Mouse (Mus musculus) adrenal gland, adult 8-10 months (tissue): Measurements from ENCODE around the gene Strip1. TPM values are rescaled to one million over a fixed set of nuclear protein-coding genes. Genes with fewer than 3 reads are reported as not detected.

Experiments
- DNase-seq: peaks from one replicate; pipeline ENCODE4 v3.0.0; 2022
- total RNA-seq, 4 experiments: library from RNA; stranded (reverse); gene quantifications; 2 replicates each; pipeline ENCODE4 v1.2.4; 2022

Gene Strip1
- total RNA-seq, 4 experiments from 2014 or later = 30.1 to 40.2 (median 36.0) TPM

DNA sequence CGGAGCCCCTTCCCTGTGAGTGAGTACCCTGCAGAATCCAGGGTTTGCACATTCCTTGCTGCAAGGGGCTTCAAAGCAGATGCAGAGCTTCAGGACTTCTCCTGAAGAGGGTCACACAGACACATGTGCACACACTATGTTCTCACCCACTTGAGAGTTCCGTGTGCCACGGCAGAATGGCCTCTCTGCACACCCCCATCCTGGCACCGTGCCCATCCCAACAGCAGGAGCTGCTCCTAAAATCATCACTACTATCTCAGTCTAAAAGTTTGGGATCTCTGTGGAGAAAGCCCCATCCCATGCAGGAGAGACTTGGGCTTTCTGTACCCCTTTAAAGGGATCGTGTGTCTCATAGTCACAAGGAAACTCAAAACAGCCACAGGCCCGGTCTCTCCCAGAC, 45.0 kb downstream of the Strip1 start:
- DNase-seq = no peak

GRCm38 (mm10) chr3:107583893-107584292, 47.6 kb downstream of the Strip1 start:
- DNase-seq = no peak

DNA sequence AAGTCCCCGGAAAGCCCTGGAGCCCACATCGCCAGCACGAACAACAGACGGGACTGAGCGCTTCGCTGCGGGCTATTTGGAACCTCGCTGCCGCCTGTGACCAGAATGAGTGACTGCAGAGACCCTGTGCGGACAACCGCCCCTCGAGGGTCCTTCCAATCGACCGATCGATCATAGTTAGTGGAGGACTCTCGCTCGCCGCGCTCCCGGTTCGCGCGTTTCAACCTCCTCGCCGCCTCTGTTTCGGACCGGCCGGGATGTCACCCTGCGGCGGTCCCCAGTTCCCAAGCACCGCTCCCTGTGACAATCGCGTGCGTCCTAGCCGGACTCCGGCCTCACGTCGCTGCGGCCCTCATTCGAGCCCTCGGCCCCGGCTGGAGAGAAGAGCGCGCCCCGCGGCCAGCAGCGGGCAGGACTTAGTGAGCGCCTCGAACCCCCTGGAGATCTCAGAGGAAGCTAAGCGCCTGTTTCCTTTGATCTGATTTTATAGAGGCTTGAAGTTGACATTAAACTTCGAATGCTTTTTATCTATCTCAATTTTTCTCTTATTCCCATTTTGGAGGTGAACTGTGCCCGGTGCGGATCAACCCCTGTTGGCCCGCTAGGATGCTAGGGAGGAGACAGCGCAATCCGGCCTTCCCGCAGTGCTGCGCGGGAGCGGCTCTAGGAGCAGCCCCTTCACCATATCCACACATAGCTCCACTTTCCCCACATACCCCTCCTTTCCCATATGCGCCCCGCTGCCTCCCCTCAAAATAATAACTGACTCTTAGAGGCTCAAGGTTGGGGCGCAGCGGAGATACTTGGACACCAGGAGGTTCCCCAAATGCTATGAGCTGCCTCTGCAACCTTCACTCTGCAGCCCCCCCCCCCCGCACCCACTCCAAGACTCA, 48.4 kb downstream of the Strip1 start:
- no peak for DNase-seq

- no peak for DNase-seq
These were observed 49.2 kb downstream of the Strip1 start for GRCm38 (mm10) chr3:107582130-107582874.

GRCm38 (mm10) chr3:107581103-107582010, 50.1 kb downstream of the Strip1 start:
- no peak for DNase-seq

- DNase-seq = no peak
These were observed 52.0 kb downstream of the Strip1 start for GRCm38 (mm10) chr3:107579466-107579865.

GRCm38 (mm10) chr3:107577810-107578390, 53.6 kb downstream of the Strip1 start:
- DNase-seq = no peak

GRCm38 (mm10) chr3:107576807-107577206, 54.7 kb downstream of the Strip1 start:
- no peak for DNase-seq

DNA sequence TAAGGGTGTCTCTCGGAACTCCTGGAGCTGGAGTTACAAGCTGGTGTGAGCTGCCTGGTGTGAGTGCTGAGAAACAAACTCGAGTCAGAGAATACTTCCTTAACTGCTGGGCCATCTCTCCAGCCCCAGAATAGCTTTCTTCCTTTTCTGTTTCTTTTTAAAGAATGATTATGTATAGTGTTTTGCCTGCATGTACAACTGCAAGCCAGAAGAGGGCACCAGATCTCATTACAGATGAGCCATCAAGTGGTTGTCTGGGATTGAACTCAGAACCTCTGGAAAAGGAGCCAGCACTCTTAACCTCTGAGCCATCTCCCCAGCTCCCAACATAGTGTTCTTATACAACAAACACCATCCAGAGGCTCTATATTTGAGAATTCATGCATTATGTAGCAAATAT, 60.3 kb downstream of the Strip1 start:
- DNase-seq = no peak

- no peak for DNase-seq
These were observed 62.8 kb downstream of the Strip1 start for GRCm38 (mm10) chr3:107568721-107569120.

- DNase-seq = no peak
These were observed 63.7 kb downstream of the Strip1 start for GRCm38 (mm10) chr3:107567766-107568165.

- no peak for DNase-seq
These were observed 66.2 kb downstream of the Strip1 start for GRCm38 (mm10) chr3:107565331-107565730.

DNA sequence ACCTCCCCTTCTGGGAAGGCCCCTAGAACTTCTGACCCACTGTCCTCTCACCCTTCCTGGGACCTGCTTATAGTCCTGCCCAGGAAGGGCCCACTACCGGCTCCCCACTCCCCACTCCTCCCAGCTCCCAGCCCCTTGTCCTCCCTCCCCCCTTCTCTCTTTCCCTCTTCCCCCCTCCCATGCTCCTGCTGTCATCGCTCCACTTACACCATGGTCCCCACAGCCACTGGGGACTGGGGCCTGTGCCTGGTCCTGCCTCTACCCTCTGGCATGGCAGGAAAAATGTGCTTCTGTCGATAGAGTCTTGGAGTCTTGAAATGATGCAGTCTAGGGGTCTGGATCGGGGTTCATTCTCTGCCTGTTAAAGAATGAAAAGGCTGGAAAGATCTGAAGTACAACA, 67.6 kb downstream of the Strip1 start:
- no peak for DNase-seq

DNA sequence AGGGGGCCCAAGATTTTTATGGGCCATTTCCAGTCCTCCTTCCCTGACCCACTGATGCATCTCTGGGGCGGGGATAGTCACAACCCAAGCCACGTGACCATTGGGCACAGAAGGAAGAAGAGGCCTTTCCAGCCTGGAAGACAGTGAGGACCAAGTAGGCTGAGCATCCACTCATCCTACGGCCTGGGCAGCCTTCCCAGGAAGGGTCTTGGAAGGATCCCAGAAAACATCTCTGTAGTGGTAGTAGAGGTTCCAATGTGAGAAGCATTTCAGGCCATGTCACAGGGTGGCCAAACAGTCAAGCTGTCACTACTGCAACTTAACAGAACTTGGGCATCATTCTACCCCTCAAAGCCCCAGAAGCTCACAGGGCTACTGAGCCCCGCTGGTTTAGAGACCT, 68.9 kb downstream of the Strip1 start:
- no peak for DNase-seq

Other genes starting within 250 kb of the Strip1 start
- 10 to 100 TPM; 10.3 to 19.0 (median 12.7) TPM for gene Kcnc4, start 172.1 kb downstream of the Strip1 start, total RNA-seq
- 10 to 100 TPM in 2 of 4 experiments, 1 to 10 TPM in 2; 8.9 to 20.2 (median 13.4) TPM for gene Slc6a17, start 113.7 kb downstream of the Strip1 start, total RNA-seq
- not detected for gene Ubl4b, start 76.6 kb downstream of the Strip1 start, total RNA-seq
- not detected for gene Alx3, start 36.7 kb downstream of the Strip1 start, total RNA-seq
- gene Gm10961, start 372 bp downstream of the Strip1 start, total RNA-seq = not detected
- gene Ahcyl1, start 64.9 kb upstream of the Strip1 start, total RNA-seq = 100 to 1,000 TPM; 213 to 241 (median 234) TPM
- gene Csf1, start 128.8 kb upstream of the Strip1 start, total RNA-seq = 10 to 100 TPM; 14.8 to 29.7 (median 23.0) TPM
- gene Eps8l3, start 245.5 kb upstream of the Strip1 start, total RNA-seq = not detected